Mouse (Mus musculus): ENCODE measurements around the gene Rgs7. TPM values are rescaled to one million over a fixed set of nuclear protein-coding genes. Genes with fewer than 3 reads are reported as not detected.

Rgs7 gene
- polyA plus RNA-seq, 1 experiment = not detected

DNA sequence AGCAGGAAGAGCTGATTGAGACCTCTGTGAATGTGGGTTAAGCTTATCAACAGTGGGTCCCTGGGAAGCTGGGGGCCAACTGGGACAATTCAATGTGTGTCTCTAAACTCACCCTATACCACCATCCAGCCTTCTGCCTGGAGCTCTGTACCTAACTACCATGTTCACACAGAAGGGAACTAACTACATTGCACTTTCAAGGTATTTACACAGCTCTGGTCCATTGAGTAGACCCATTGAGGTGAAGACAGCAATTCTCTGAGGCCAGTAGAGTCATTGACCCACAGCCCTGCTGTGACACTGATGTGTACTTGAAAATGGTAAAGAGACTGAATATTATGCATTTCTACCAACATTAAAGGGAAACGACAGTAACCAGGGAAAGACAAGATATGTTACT, 313.6 kb downstream of the Rgs7 start:
- TF ChIP-seq POLR2A (IDR thresholded peaks at IDR 0.05; ENCODE audit: insufficient read depth, low read length) (no peak), EP300 (IDR thresholded peaks at IDR 0.05; ENCODE audit: insufficient read depth, low read depth, low read length) (no peak), CTCF (IDR thresholded peaks at IDR 0.05; ENCODE audit: low read depth, low read length) (no peak)
- no peak overlapping the region for H3K9ac ChIP-seq (ENCODE audit: low read depth, poor library complexity, severe bottlenecking)

DNA sequence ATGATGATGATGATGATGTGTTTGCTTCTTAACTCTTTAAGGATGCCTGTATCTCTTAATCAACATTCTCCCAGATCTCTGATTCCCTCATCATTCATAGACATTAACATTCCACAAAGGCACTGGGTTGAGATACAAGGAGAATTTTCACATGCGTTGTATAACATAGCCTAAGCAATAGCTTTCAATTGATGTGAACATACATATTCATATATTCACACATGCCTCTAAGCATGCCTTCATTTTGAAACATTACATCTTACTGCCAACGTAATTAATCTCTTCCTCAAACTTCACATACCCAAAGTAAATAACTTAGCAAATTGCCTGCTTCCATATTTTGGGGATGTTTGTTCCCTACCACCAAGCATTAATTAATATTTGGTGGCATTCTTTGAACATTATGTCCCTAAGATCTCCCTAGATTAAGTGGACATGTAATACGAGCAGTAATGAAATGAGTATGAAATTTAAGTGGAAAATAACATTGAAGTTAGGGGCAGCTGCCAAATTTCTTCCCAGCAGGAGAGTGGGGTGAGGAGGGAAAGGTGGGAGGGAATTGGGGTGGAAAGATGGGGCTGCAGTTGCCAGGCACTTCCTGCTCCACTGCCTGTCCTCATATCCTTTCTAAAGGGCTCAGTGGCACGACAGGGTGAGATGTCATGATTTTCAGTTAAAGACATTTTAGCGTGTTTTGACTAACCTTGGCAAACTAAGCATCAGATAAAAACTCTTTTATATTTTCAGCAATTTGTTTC, 317.2 kb downstream of the Rgs7 start:
- Histone ChIP-seq H3K9ac (ENCODE audit: low read depth, poor library complexity, severe bottlenecking) (no peak overlapping the region), H3K27ac (ENCODE audit: insufficient read depth, low read length) (no peak overlapping the region), H3K4me3 (ENCODE audit: low read depth, low read length) (no peak overlapping the region), H3K9me3 (replicated peaks; ENCODE audit: control insufficient read depth, insufficient read depth, low read length, poor library complexity, severe bottlenecking) (no peaks in the 10 kb centered on the region), H3K36me3 (ENCODE audit: control insufficient read depth, insufficient read depth, low read length, poor library complexity, severe bottlenecking) (no peaks in the 10 kb centered on the region), H3K4me1 (ENCODE audit: control insufficient read depth, insufficient read depth, low read length) (no peaks in the 10 kb centered on the region), H3K27me3 (ENCODE audit: control insufficient read depth, insufficient read depth, low read length, poor library complexity, severe bottlenecking) (no peaks in the 10 kb centered on the region)
- TF ChIP-seq EP300 (IDR thresholded peaks at IDR 0.05; ENCODE audit: insufficient read depth, low read depth, low read length) (no peak), CTCF (IDR thresholded peaks at IDR 0.05; ENCODE audit: low read depth, low read length) (no peak), POLR2A (IDR thresholded peaks at IDR 0.05; ENCODE audit: insufficient read depth, low read length) (no peak)

More for the DNA sequence above, 313.6 kb downstream of the Rgs7 start:
- H3K4me1 ChIP-seq (ENCODE audit: control insufficient read depth, insufficient read depth, low read length) = no peaks in the 10 kb centered on the region
- H3K9me3 ChIP-seq (replicated peaks; ENCODE audit: control insufficient read depth, insufficient read depth, low read length, poor library complexity, severe bottlenecking) = no peaks in the 10 kb centered on the region
- no peak overlapping the region for H3K4me3 ChIP-seq (ENCODE audit: low read depth, low read length)
- no peaks in the 10 kb centered on the region for H3K27me3 ChIP-seq (ENCODE audit: control insufficient read depth, insufficient read depth, low read length, poor library complexity, severe bottlenecking)
- H3K27ac ChIP-seq (ENCODE audit: insufficient read depth, low read length) = no peak overlapping the region
- no peaks in the 10 kb centered on the region for H3K36me3 ChIP-seq (ENCODE audit: control insufficient read depth, insufficient read depth, low read length, poor library complexity, severe bottlenecking)

DNA sequence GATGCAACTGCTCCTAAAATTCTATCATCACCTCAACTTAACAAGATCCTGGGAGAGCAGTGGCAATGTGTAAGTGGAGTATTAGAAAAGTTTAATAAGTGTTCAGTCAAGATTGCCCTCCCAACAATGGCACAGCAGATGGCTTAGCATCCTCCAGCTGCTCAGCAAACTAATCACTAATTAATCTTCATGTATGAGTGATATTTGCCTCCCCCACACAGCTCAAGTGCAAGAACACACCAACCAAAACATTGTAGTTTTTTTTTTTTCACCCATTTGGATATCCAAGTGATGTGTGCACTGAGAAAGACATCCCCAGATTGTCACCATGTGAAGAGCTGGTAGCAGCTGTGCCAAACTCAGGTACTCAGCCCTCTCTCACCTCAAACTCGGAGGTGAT, 336.8 kb downstream of the Rgs7 start:
- no peaks in the 10 kb centered on the region for H3K36me3 ChIP-seq (ENCODE audit: control insufficient read depth, insufficient read depth, low read length, poor library complexity, severe bottlenecking)
- H3K4me1 ChIP-seq (ENCODE audit: control insufficient read depth, insufficient read depth, low read length) = no peaks in the 10 kb centered on the region
- no peak overlapping the region for H3K9ac ChIP-seq (ENCODE audit: low read depth, poor library complexity, severe bottlenecking)
- H3K9me3 ChIP-seq (replicated peaks; ENCODE audit: control insufficient read depth, insufficient read depth, low read length, poor library complexity, severe bottlenecking) = no peaks in the 10 kb centered on the region
- TF ChIP-seq CTCF (IDR thresholded peaks at IDR 0.05; ENCODE audit: low read depth, low read length) = no peak
- TF ChIP-seq POLR2A (IDR thresholded peaks at IDR 0.05; ENCODE audit: insufficient read depth, low read length) = no peak
- TF ChIP-seq EP300 (IDR thresholded peaks at IDR 0.05; ENCODE audit: insufficient read depth, low read depth, low read length) = no peak
- no peak overlapping the region for H3K27ac ChIP-seq (ENCODE audit: insufficient read depth, low read length)
- H3K4me3 ChIP-seq (ENCODE audit: low read depth, low read length) = no peak overlapping the region
- no peaks in the 10 kb centered on the region for H3K27me3 ChIP-seq (ENCODE audit: control insufficient read depth, insufficient read depth, low read length, poor library complexity, severe bottlenecking)

DNA sequence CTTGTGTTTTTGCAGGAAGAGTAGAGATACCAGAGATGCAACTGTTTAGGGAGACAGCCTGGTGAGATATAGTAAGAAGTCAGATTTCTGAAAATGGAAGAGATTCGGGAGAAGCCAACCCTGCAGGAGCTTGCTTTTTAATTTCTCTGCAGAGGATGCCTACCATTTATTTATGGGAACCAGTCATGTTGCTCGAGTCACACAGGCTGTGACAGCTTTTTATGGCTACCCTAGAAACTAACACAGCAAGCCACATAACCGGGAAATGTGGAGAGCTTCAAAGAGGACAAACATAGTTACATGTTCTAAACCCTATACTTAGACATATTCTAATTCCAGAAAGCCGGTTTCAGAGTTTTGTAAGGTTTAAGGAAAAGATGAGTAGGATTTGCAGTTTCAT, 349.2 kb downstream of the Rgs7 start:
- H3K4me1 ChIP-seq (ENCODE audit: control insufficient read depth, insufficient read depth, low read length) = no peaks in the 10 kb centered on the region
- no peak overlapping the region for H3K9ac ChIP-seq (ENCODE audit: low read depth, poor library complexity, severe bottlenecking)
- no peak overlapping the region for H3K4me3 ChIP-seq (ENCODE audit: low read depth, low read length)
- no peaks in the 10 kb centered on the region for H3K9me3 ChIP-seq (replicated peaks; ENCODE audit: control insufficient read depth, insufficient read depth, low read length, poor library complexity, severe bottlenecking)
- H3K27me3 ChIP-seq (ENCODE audit: control insufficient read depth, insufficient read depth, low read length, poor library complexity, severe bottlenecking) = no peaks in the 10 kb centered on the region
- no peak overlapping the region for H3K27ac ChIP-seq (ENCODE audit: insufficient read depth, low read length)
- H3K36me3 ChIP-seq (ENCODE audit: control insufficient read depth, insufficient read depth, low read length, poor library complexity, severe bottlenecking) = no peaks in the 10 kb centered on the region
- TF ChIP-seq EP300 (IDR thresholded peaks at IDR 0.05; ENCODE audit: insufficient read depth, low read depth, low read length) (no peak), CTCF (IDR thresholded peaks at IDR 0.05; ENCODE audit: low read depth, low read length) (no peak), POLR2A (IDR thresholded peaks at IDR 0.05; ENCODE audit: insufficient read depth, low read length) (no peak)

DNA sequence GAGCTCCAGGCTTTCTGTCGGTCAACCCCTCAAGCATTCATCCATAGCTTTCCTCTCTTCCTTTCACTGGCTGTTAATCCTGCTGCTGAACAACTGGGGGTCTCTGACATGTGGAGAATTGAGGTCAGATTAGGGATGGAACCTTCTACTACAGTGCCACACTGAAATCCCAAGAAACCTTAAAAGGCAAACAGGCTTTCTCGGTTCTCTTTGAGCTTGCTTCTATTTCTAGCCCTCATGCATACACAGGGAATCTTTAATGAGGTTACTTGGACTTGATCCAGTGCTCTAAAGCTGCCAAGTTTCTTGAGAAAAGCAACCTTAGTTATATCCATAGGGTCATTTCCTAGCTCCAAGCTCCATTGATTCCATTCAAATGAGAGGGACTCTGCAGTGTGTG, 363.8 kb downstream of the Rgs7 start:
- Histone ChIP-seq H3K27ac (ENCODE audit: insufficient read depth, low read length) (no peak overlapping the region), H3K4me3 (ENCODE audit: low read depth, low read length) (no peak overlapping the region), H3K27me3 (ENCODE audit: control insufficient read depth, insufficient read depth, low read length, poor library complexity, severe bottlenecking) (no peaks in the 10 kb centered on the region), H3K4me1 (ENCODE audit: control insufficient read depth, insufficient read depth, low read length) (no peaks in the 10 kb centered on the region), H3K9me3 (replicated peaks; ENCODE audit: control insufficient read depth, insufficient read depth, low read length, poor library complexity, severe bottlenecking) (no peaks in the 10 kb centered on the region), H3K36me3 (ENCODE audit: control insufficient read depth, insufficient read depth, low read length, poor library complexity, severe bottlenecking) (no peaks in the 10 kb centered on the region), H3K9ac (ENCODE audit: low read depth, poor library complexity, severe bottlenecking) (no peak overlapping the region)
- no peak for TF ChIP-seq EP300 (IDR thresholded peaks at IDR 0.05; ENCODE audit: insufficient read depth, low read depth, low read length)
- TF ChIP-seq CTCF (IDR thresholded peaks at IDR 0.05; ENCODE audit: low read depth, low read length) = no peak
- TF ChIP-seq POLR2A (IDR thresholded peaks at IDR 0.05; ENCODE audit: insufficient read depth, low read length) = no peak

DNA sequence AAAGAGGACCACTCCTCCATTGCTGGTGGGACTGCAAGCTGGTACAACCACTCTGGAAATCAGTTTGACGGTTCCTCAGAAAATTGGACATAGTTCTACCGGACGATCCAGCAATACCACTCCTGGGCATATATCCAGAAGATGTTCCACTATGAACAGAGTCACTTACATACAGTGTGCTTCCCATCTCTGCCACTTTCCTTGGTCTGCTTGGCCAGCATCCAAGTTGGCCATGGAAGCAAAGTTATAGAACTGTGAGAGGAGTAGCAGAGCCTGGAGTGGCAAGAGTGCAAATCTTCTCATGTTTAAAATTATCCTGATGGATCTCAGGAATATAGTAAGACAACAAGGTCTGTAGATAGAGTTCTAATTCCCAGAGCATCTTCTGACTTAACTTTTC, 367.9 kb downstream of the Rgs7 start:
- no peaks in the 10 kb centered on the region for H3K36me3 ChIP-seq (ENCODE audit: control insufficient read depth, insufficient read depth, low read length, poor library complexity, severe bottlenecking)
- TF ChIP-seq EP300 (IDR thresholded peaks at IDR 0.05; ENCODE audit: insufficient read depth, low read depth, low read length) = no peak
- TF ChIP-seq POLR2A (IDR thresholded peaks at IDR 0.05; ENCODE audit: insufficient read depth, low read length) = no peak
- TF ChIP-seq CTCF (IDR thresholded peaks at IDR 0.05; ENCODE audit: low read depth, low read length) = no peak

More for the DNA sequence above, 367.9 kb downstream of the Rgs7 start:
- H3K27ac ChIP-seq (ENCODE audit: insufficient read depth, low read length) = no peak overlapping the region
- no peak overlapping the region for H3K9ac ChIP-seq (ENCODE audit: low read depth, poor library complexity, severe bottlenecking)
- no peaks in the 10 kb centered on the region for H3K4me1 ChIP-seq (ENCODE audit: control insufficient read depth, insufficient read depth, low read length)
- H3K27me3 ChIP-seq (ENCODE audit: control insufficient read depth, insufficient read depth, low read length, poor library complexity, severe bottlenecking) = no peaks in the 10 kb centered on the region
- H3K9me3 ChIP-seq (replicated peaks; ENCODE audit: control insufficient read depth, insufficient read depth, low read length, poor library complexity, severe bottlenecking) = no peaks in the 10 kb centered on the region
- no peak overlapping the region for H3K4me3 ChIP-seq (ENCODE audit: low read depth, low read length)
